Mouse (Mus musculus) neural tube, embryonic 13.5 days (tissue): ENCODE measurements around the gene Runx3. TPM values are rescaled to one million over a fixed set of nuclear protein-coding genes. Genes with fewer than 3 reads are reported as not detected.

ENCODE experiments used
- ATAC-seq: fragments of 200-750 bp; cut with Nextera tagmentation; 2 replicates; pipeline ENCODE4 v1.8.0; 2017; ENCODE audit warnings: low read depth, mild to moderate bottlenecking, moderate TSS enrichment, moderate library complexity
- H3K27ac ChIP-seq: fragments of 300-500 bp; sonication (generic); replicated peaks from 2 replicates; pipeline ENCODE4 v1.5.1; 2015; ENCODE audit warnings: moderate library complexity, mild to moderate bottlenecking, inconsistent platforms
- H3K27me3 ChIP-seq: fragments of 300-500 bp; sonication (generic); 2 replicates; pipeline ENCODE4 v1.6.1; 2015; ENCODE audit warnings: mild to moderate bottlenecking, inconsistent platforms
- H3K36me3 ChIP-seq: fragments of 300-500 bp; sonication (generic); 2 replicates; pipeline ENCODE4 v1.6.1; 2015; ENCODE audit warnings: mild to moderate bottlenecking, inconsistent platforms
- H3K4me1 ChIP-seq: fragments of 300-500 bp; sonication (generic); replicated peaks from 2 replicates; pipeline ENCODE4 v1.6.1; 2015; ENCODE audit warnings: inconsistent platforms
- H3K4me2 ChIP-seq: fragments of 300-500 bp; sonication (generic); 2 replicates; pipeline ENCODE4 v1.6.1; 2015; ENCODE audit warnings: inconsistent platforms, mild to moderate bottlenecking, moderate library complexity
- H3K4me3 ChIP-seq: fragments of 300-500 bp; sonication (generic); 2 replicates; pipeline ENCODE4 v1.5.1; 2015; ENCODE audit warnings: mild to moderate bottlenecking, inconsistent platforms
- H3K9ac ChIP-seq: fragments of 300-500 bp; sonication (generic); 2 replicates; pipeline ENCODE4 v1.6.1; 2015; ENCODE audit warnings: moderate library complexity, mild to moderate bottlenecking, inconsistent platforms
- H3K9me3 ChIP-seq: fragments of 300-500 bp; sonication (generic); 2 replicates; pipeline ENCODE4 v1.6.1; 2016; ENCODE audit warnings: inconsistent platforms
- WGBS: fragments of 180-500 bp; shearing (Covaris S2); methylation state at CpG from one replicate; pipeline ENCODE4 v1.1.7; 2015; 5-methylcytosine and 5-hydroxymethylcytosine counted together
- polyA plus RNA-seq: library from polyadenylated mRNA; unstranded; fragments of >200 nt; fragmentation: Nextera tagmentation; extraction: Ambion mirVana; gene quantifications from 2 replicates; pipeline ENCODE4 v1.2.1, GENCODE M21; 2015

Gene Runx3
- polyA plus RNA-seq, 1 experiment from 2014 or later: 1.7 TPM

DNA sequence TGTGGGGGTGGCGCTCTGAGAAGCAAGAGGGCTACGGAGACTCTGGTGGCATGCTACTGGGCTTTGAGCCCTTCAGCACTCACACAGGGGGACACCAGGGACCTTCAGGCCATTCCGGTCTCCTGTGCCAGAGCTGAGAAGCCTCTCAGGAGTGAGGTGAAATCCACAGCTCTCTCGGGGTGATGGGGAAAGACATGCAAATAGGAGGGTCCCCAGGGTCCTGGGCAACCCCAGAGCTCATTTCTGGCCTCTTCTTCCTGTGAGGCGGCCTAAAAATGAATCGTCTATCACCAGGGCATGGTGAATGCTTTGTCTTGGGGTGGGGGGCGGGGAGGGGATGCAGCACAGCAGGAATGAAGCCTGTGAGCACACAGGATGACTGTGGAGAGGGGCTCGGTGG lies 15.8 kb downstream of the Runx3 start:
- WGBS: 46% methylated on average over 8 of the region's 8 CpGs
- H3K27me3 ChIP-seq: peaks cover 35% of the 10 kb centered on the region
- H3K4me1 ChIP-seq: peaks cover 23% of the 10 kb centered on the region
- ATAC-seq: no peak
- H3K9ac ChIP-seq: 0 out of 2 replicates have a peak overlapping the region, but pooled peaks have one; percentile 17
- no peaks in the 10 kb centered on the region for H3K9me3 ChIP-seq
- no peaks in the 10 kb centered on the region for H3K36me3 ChIP-seq
- H3K4me3 ChIP-seq: no peak overlapping the region
- no peak overlapping the region for H3K27ac ChIP-seq
- no peak overlapping the region for H3K4me2 ChIP-seq

GRCm38 (mm10) chr4:135136612-135137011 lies 16.2 kb downstream of the Runx3 start:
- 66% methylated on average over 10 of the region's 10 CpGs for WGBS

DNA sequence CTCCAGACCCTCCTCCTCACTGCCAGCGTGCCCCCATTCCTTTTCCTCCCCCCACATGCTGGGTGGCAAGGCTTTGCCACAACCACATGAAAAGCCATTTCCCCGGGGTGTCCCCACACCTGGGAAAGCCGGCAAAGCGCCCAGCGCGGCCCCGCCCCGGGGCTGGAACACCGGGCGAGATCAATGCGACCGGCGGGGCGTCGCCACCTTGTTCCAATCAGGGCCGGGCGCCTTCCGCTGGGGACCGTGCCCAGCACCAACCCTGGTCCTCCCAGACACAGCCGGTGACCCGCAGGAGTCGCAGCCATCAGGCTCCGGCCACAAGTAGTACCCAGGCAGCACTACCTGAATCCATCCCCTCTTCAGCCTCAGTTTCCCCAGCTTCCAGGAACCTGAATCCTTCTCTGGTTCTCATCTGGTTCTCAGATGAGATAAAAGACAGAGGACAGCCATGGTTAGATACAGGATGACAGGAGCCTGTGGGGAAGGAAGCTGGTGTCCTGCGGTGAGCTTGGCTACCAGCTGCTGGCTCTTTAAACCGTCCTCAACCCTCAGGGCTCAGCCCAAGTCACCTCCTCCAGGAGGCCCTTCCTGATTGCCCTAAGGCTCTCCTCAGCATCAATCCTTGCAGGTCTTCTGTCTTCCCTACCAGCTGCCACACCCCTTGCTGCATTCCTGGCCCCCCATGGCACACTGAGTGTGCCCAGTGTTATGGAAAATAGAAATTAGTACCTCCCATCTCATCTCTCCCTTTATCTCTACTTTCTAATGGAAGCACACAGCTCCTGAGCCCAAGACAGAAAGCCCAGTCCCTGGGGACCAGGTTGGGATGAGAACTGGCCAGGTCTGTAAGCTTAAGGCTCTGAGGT lies 20.4 kb downstream of the Runx3 start:
- peaks cover 82% of the 10 kb centered on the region for H3K27me3 ChIP-seq

More at GRCm38 (mm10) chr4:135136612-135137011, 16.2 kb downstream of the Runx3 start:
- no peak overlapping the region for H3K4me2 ChIP-seq
- peaks cover 39% of the 10 kb centered on the region for H3K27me3 ChIP-seq
- no peak overlapping the region for H3K27ac ChIP-seq
- peaks cover 23% of the 10 kb centered on the region for H3K4me1 ChIP-seq
- no peak overlapping the region for H3K4me3 ChIP-seq
- no peaks in the 10 kb centered on the region for H3K9me3 ChIP-seq
- H3K9ac ChIP-seq: 0 out of 2 replicates have a peak overlapping the region, but pooled peaks have one; percentile 17
- ATAC-seq: no peak
- H3K36me3 ChIP-seq: no peaks in the 10 kb centered on the region

GRCm38 (mm10) chr4:135141720-135142119 lies 21.3 kb downstream of the Runx3 start:
- H3K4me2 ChIP-seq: no peak overlapping the region
- H3K36me3 ChIP-seq: no peaks in the 10 kb centered on the region
- no peaks in the 10 kb centered on the region for H3K9me3 ChIP-seq
- H3K27me3 ChIP-seq: peaks cover 90% of the 10 kb centered on the region
- no peak overlapping the region for H3K4me3 ChIP-seq
- ATAC-seq: no peak
- H3K27ac ChIP-seq: no peak overlapping the region
- H3K4me1 ChIP-seq: peaks cover 10% of the 10 kb centered on the region
- 4% methylated on average over 13 of the region's 13 CpGs for WGBS
- no peak overlapping the region for H3K9ac ChIP-seq

More for the DNA sequence above, 20.4 kb downstream of the Runx3 start:
- Histone ChIP-seq H3K4me3 (no peak overlapping the region), H3K9ac (no peak overlapping the region), H3K9me3 (no peaks in the 10 kb centered on the region), H3K27ac (no peak overlapping the region), H3K4me2 (0 out of 2 replicates have a peak overlapping the region, but pooled peaks have one; percentile 16), H3K4me1 (peaks cover 15% of the 10 kb centered on the region), H3K36me3 (no peaks in the 10 kb centered on the region)
- ATAC-seq: no peak
- WGBS: 1% methylated on average over 25 of the region's 25 CpGs

DNA sequence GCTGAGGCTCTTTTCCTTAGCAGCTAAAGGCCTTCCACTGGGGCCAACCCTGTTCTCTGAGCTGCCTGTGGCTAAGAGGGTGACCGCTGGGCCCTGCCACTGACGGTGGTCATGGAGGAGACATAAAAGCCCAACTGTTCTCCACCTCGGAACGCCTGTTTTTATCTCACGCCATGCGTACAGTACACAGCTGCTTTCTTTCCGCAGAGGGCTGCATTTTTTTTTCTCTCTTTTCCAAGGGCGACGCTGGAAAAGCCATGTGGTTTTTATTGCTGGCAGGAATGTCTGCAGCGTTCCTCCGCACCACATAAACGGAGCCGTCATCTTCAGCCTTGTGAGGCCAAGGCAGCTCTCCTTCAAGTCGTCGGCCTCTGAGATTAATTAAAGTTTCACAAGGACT lies 26.3 kb downstream of the Runx3 start:
- H3K27me3 ChIP-seq: peaks cover 100% of the 10 kb centered on the region
- no peaks in the 10 kb centered on the region for H3K9me3 ChIP-seq
- WGBS: 5% methylated on average over 15 of the region's 15 CpGs
- no peak overlapping the region for H3K27ac ChIP-seq
- H3K4me1 ChIP-seq: peaks cover 13% of the 10 kb centered on the region; the same call in 1 of the 2 replicates
- H3K9ac ChIP-seq: no peak overlapping the region
- no peak overlapping the region for H3K4me2 ChIP-seq
- no peak overlapping the region for H3K4me3 ChIP-seq
- no peaks in the 10 kb centered on the region for H3K36me3 ChIP-seq
- no peak for ATAC-seq

GRCm38 (mm10) chr4:135148660-135149059 lies 28.2 kb downstream of the Runx3 start:
- 4% methylated on average over 7 of the region's 7 CpGs for whole genome bisulfite sequencing
- no peaks in the 10 kb centered on the region for H3K9me3 ChIP-seq
- H3K4me3 ChIP-seq: no peak overlapping the region
- H3K27ac ChIP-seq: no peak overlapping the region
- no peak for ATAC-seq
- H3K9ac ChIP-seq: no peak overlapping the region
- H3K36me3 ChIP-seq: no peaks in the 10 kb centered on the region
- H3K4me1 ChIP-seq: peaks cover 26% of the 10 kb centered on the region
- H3K27me3 ChIP-seq: peaks cover 100% of the 10 kb centered on the region
- H3K4me2 ChIP-seq: no peak overlapping the region

DNA sequence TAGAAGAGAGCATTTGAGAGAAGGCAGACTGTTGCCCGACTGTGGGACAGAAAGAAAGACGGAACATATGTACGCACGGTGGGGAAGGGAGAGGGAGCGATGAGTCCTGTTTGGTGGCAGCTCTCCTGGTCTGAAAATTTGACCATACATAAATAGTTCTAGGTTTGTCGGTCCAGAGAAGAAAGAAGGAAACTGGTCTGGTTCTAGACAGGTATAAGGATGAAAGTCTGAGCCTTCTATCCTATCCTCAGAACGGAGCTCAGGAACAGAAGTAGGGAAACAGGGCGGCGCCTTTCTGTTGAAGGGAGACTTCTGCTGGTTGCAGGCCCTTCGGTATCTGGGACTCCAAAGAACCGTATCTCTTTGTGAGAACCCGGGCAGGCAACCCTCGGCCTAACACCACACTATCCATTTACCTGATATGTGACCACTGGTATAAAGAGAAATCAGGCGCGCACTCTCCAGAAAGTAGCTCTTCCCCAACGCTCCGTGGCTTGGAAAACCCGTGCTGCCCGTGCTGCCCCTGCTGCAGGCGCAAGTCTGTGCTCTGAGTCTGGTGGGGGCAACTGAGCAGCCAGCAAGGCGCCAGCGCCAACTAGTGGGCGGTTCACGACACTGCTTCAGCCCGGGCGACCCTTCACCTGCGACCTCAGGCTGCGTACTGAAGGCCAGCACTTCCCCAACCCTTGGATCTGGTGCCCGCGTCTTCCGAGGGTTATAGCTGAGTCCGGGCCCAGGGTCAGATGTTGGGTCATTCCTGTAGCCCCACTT lies 29.8 kb downstream of the Runx3 start:
- Histone ChIP-seq H3K4me2 (no peak overlapping the region), H3K36me3 (no peaks in the 10 kb centered on the region), H3K9ac (no peak overlapping the region), H3K27ac (no peak overlapping the region), H3K4me1 (peaks cover 26% of the 10 kb centered on the region), H3K27me3 (peaks cover 99% of the 10 kb centered on the region), H3K4me3 (no peak overlapping the region), H3K9me3 (no peaks in the 10 kb centered on the region)
- ATAC-seq: no peak
- WGBS: 2% methylated on average over 32 of the region's 32 CpGs

- Histone ChIP-seq H3K9ac (no peak overlapping the region), H3K4me3 (no peak overlapping the region), H3K27me3 (peaks cover 99% of the 10 kb centered on the region), H3K27ac (no peak overlapping the region), H3K36me3 (no peaks in the 10 kb centered on the region), H3K4me1 (peaks cover 26% of the 10 kb centered on the region), H3K4me2 (no peak overlapping the region), H3K9me3 (no peaks in the 10 kb centered on the region)
- 3% methylated on average over 34 of the region's 34 CpGs for WGBS
- ATAC-seq: no peak
Measured at GRCm38 (mm10) chr4:135151111-135151987, 30.9 kb downstream of the Runx3 start.

- Histone ChIP-seq H3K9me3 (no peaks in the 10 kb centered on the region), H3K27ac (no peak overlapping the region), H3K4me3 (peak overlapping the region; percentile 30), H3K27me3 (peaks cover 99% of the 10 kb centered on the region), H3K36me3 (no peaks in the 10 kb centered on the region), H3K4me1 (peaks cover 19% of the 10 kb centered on the region), H3K4me2 (peak overlapping the region; percentile 46), H3K9ac (no peak overlapping the region)
- under 1% methylated on average over 58 of the region's 63 CpGs for WGBS
- no peak for ATAC-seq
Measured at GRCm38 (mm10) chr4:135151988-135152594, 31.6 kb downstream of the Runx3 start.

- Histone ChIP-seq H3K27me3 (peaks cover 99% of the 10 kb centered on the region), H3K27ac (no peak overlapping the region), H3K9ac (no peak overlapping the region), H3K4me1 (peaks cover 24% of the 10 kb centered on the region), H3K9me3 (no peaks in the 10 kb centered on the region), H3K4me2 (peak overlapping the region; percentile 46), H3K4me3 (peak overlapping the region; percentile 30), H3K36me3 (no peaks in the 10 kb centered on the region)
- WGBS: under 1% methylated on average over 39 of the region's 45 CpGs
- ATAC-seq: no peak
Measured at GRCm38 (mm10) chr4:135152834-135153259, 32.4 kb downstream of the Runx3 start.
